Mouse (Mus musculus) forebrain, embryonic 13.5 days (tissue): ENCODE results near the gene Tenm2. TPM values are rescaled to one million over a fixed set of nuclear protein-coding genes. Genes with fewer than 3 reads are reported as not detected.
A peak's percentile ranks its signal among the peaks of the same experiment; 100 is the strongest.

Experiments used
- ATAC-seq: fragments of 200-750 bp; cut with Nextera tagmentation; 2 replicates; pipeline ENCODE4 v1.8.0; 2017
- H3K27ac ChIP-seq: fragments of 300-500 bp; sonication (generic); 2 replicates; pipeline ENCODE4 v1.5.1; 2015; ENCODE audit warnings: inconsistent platforms, mild to moderate bottlenecking, moderate library complexity
- H3K27me3 ChIP-seq: fragments of 300-500 bp; sonication (generic); 2 replicates; pipeline ENCODE4 v1.6.1; 2015; ENCODE audit warnings: mild to moderate bottlenecking, inconsistent platforms
- H3K36me3 ChIP-seq: fragments of 300-500 bp; sonication (generic); 2 replicates; pipeline ENCODE4 v1.6.1; 2015; ENCODE audit warnings: mild to moderate bottlenecking, inconsistent platforms; ENCODE audit not compliant: poor library complexity, severe bottlenecking
- H3K4me1 ChIP-seq: fragments of 300-500 bp; sonication (generic); 2 replicates; pipeline ENCODE4 v1.6.1; 2015; ENCODE audit warnings: inconsistent platforms
- H3K4me2 ChIP-seq: fragments of 300-500 bp; sonication (generic); 2 replicates; pipeline ENCODE4 v1.6.1; 2015; ENCODE audit warnings: inconsistent platforms, mild to moderate bottlenecking, moderate library complexity
- H3K4me3 ChIP-seq: fragments of 300-500 bp; sonication (generic); 2 replicates; pipeline ENCODE4 v1.5.1; 2015; ENCODE audit warnings: mild to moderate bottlenecking, inconsistent platforms
- H3K9ac ChIP-seq: fragments of 300-500 bp; sonication (generic); 2 replicates; pipeline ENCODE4 v1.6.1; 2015; ENCODE audit warnings: mild to moderate bottlenecking, inconsistent platforms
- H3K9me3 ChIP-seq: fragments of 300-500 bp; sonication (generic); replicated peaks from 2 replicates; pipeline ENCODE4 v1.6.1; 2016; ENCODE audit warnings: inconsistent platforms
- WGBS: fragments of 180-500 bp; shearing (Covaris S2); methylation state at CpG from one replicate; pipeline ENCODE4 v1.1.7; 2015; 5-methylcytosine and 5-hydroxymethylcytosine counted together
- polyA plus RNA-seq: library from polyadenylated mRNA; unstranded; fragments of >200 nt; fragmentation: Nextera tagmentation; extraction: Ambion mirVana; gene quantifications from 2 replicates; pipeline ENCODE4 v1.2.1, GENCODE M21; 2015

Tenm2 gene
- polyA plus RNA-seq, 1 experiment from 2014 or later: 18.2 TPM

DNA sequence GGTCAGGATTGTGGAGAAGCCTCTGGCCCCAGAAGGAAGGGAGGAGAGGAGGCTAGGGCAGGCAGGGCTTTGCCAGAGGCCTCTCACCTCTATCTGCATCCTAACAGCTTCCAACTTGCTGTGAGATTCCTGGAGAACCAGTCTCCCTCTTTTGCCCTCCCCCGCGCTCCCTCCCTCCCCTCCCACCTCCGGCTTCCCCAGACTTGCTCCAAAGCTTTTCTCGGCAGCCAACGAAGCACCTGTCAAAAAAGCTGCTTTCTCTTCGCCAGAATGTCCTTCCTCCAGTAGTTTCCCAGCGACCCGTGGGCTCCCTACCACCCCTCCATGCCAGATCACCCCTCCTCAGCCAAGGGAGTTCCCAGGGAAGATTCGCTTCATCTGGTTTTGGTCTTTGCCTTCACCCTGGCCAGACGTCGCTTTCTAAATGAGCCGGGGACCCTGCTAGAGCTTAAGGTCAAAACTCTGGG lies 1256.5 kb downstream of the Tenm2 start:
- 0 out of 2 replicates have a peak, but pooled peaks have one; percentile 5 for ATAC-seq
- Histone ChIP-seq H3K36me3 (no peaks in the 10 kb centered on the region), H3K27me3 (0 out of 2 replicates have a peak, but pooled peaks cover 11% of the 10 kb centered on the region), H3K9ac (peak overlapping the region; percentile 89), H3K4me2 (peak overlapping the region; percentile 82), H3K27ac (no peak overlapping the region; the same call in 1 of the 2 replicates), H3K9me3 (no peaks in the 10 kb centered on the region), H3K4me3 (peak overlapping the region; percentile 81), H3K4me1 (peaks cover 51% of the 10 kb centered on the region)
- under 1% methylated on average over 12 of the region's 12 CpGs for WGBS

GRCm38 (mm10) chr11:35977796-35978195 lies 1258.0 kb downstream of the Tenm2 start:
- no peak for ATAC-seq
- no peaks in the 10 kb centered on the region for H3K36me3 ChIP-seq
- no peak overlapping the region for H3K27ac ChIP-seq
- WGBS: 83% methylated on average over 3 of the region's 3 CpGs
- H3K4me2 ChIP-seq: peak overlapping the region; percentile 82
- 0 out of 2 replicates have a peak, but pooled peaks cover 11% of the 10 kb centered on the region for H3K27me3 ChIP-seq
- H3K9ac ChIP-seq: no peak overlapping the region
- H3K9me3 ChIP-seq: no peaks in the 10 kb centered on the region
- peaks cover 65% of the 10 kb centered on the region for H3K4me1 ChIP-seq
- H3K4me3 ChIP-seq: peak overlapping the region; percentile 81; the same call in 1 of the 2 replicates

GRCm38 (mm10) chr11:35977096-35977495 lies 1258.7 kb downstream of the Tenm2 start:
- H3K4me3 ChIP-seq: peak overlapping the region; percentile 15; the same call in 1 of the 2 replicates
- 38% methylated on average over 6 of the region's 6 CpGs for WGBS
- no peak overlapping the region; the same call in 1 of the 2 replicates for H3K27ac ChIP-seq
- no peaks in the 10 kb centered on the region for H3K36me3 ChIP-seq
- H3K27me3 ChIP-seq: 0 out of 2 replicates have a peak, but pooled peaks cover 11% of the 10 kb centered on the region
- H3K9ac ChIP-seq: peak overlapping the region; percentile 50
- ATAC-seq: no peak
- H3K4me2 ChIP-seq: peak overlapping the region; percentile 82
- H3K9me3 ChIP-seq: no peaks in the 10 kb centered on the region
- H3K4me1 ChIP-seq: peaks cover 72% of the 10 kb centered on the region

- Histone ChIP-seq H3K9me3 (no peaks in the 10 kb centered on the region), H3K36me3 (no peaks in the 10 kb centered on the region), H3K4me2 (peak overlapping the region; percentile 82), H3K27me3 (0 out of 2 replicates have a peak, but pooled peaks cover 5% of the 10 kb centered on the region), H3K4me1 (peaks cover 75% of the 10 kb centered on the region), H3K9ac (no peak overlapping the region), H3K4me3 (no peak overlapping the region), H3K27ac (no peak overlapping the region)
- WGBS: 11% methylated on average over 6 of the region's 6 CpGs
- no peak for ATAC-seq
These were observed 1259.3 kb downstream of the Tenm2 start for GRCm38 (mm10) chr11:35976482-35976881.

GRCm38 (mm10) chr11:35974632-35975450 lies 1260.9 kb downstream of the Tenm2 start:
- no peak for ATAC-seq
- no peaks in the 10 kb centered on the region for H3K9me3 ChIP-seq
- H3K27ac ChIP-seq: no peak overlapping the region
- H3K9ac ChIP-seq: no peak overlapping the region
- 0 out of 2 replicates have a peak, but pooled peaks cover 3% of the 10 kb centered on the region for H3K27me3 ChIP-seq
- H3K36me3 ChIP-seq: no peaks in the 10 kb centered on the region
- H3K4me2 ChIP-seq: no peak overlapping the region
- 85% methylated on average over 6 of the region's 6 CpGs for WGBS
- H3K4me3 ChIP-seq: no peak overlapping the region
- H3K4me1 ChIP-seq: peaks cover 71% of the 10 kb centered on the region

GRCm38 (mm10) chr11:35973135-35973534 lies 1262.6 kb downstream of the Tenm2 start:
- peaks cover under 1% of the 10 kb centered on the region; the same call in 1 of the 2 replicates for H3K36me3 ChIP-seq
- no peaks in the 10 kb centered on the region for H3K9me3 ChIP-seq
- H3K4me2 ChIP-seq: no peak overlapping the region
- H3K27me3 ChIP-seq: no peaks in the 10 kb centered on the region
- peaks cover 54% of the 10 kb centered on the region for H3K4me1 ChIP-seq
- H3K27ac ChIP-seq: no peak overlapping the region
- no peak overlapping the region for H3K9ac ChIP-seq
- no peak for ATAC-seq
- 28% methylated on average over 7 of the region's 7 CpGs for WGBS
- H3K4me3 ChIP-seq: no peak overlapping the region

GRCm38 (mm10) chr11:35972270-35972931 lies 1263.4 kb downstream of the Tenm2 start:
- no peak overlapping the region for H3K4me3 ChIP-seq
- no peak overlapping the region for H3K27ac ChIP-seq
- peaks cover 46% of the 10 kb centered on the region for H3K4me1 ChIP-seq
- 5% methylated on average over 6 of the region's 6 CpGs for WGBS
- no peaks in the 10 kb centered on the region for H3K9me3 ChIP-seq
- H3K36me3 ChIP-seq: peaks cover 3% of the 10 kb centered on the region; the same call in 1 of the 2 replicates
- ATAC-seq: peak; percentile 23; the same call in 1 of the 2 replicates
- H3K4me2 ChIP-seq: peak overlapping the region; percentile 11
- H3K27me3 ChIP-seq: no peaks in the 10 kb centered on the region
- no peak overlapping the region for H3K9ac ChIP-seq

- no peak overlapping the region for H3K4me2 ChIP-seq
- no peaks in the 10 kb centered on the region for H3K9me3 ChIP-seq
- no peaks in the 10 kb centered on the region for H3K27me3 ChIP-seq
- no peak overlapping the region for H3K9ac ChIP-seq
- no peak for ATAC-seq
- peaks cover 3% of the 10 kb centered on the region; the same call in 1 of the 2 replicates for H3K36me3 ChIP-seq
- H3K4me1 ChIP-seq: peaks cover 33% of the 10 kb centered on the region
- no peak overlapping the region for H3K27ac ChIP-seq
- WGBS: 93% methylated on average over 19 of the region's 19 CpGs
- H3K4me3 ChIP-seq: no peak overlapping the region
These were observed 1264.7 kb downstream of the Tenm2 start for GRCm38 (mm10) chr11:35970806-35971705.

DNA sequence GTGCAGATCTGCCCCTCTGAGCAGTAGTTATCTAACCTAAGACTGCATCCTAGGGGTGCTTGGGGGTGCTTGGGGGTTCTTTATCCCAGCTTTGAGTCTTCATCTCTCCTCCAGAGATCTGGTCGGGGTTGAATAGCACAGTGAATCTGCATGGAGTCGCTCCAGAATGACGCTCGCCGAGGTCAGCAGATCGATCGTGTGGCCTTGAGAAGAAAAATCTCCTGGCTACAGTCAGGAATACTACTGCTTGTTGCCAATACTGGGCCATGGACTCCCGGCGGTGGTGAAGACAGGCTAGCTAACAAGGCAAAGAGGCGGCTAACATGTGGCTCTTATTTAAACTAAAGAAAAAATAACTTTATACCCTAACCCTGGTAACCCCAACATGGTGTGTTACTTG lies 1267.5 kb downstream of the Tenm2 start:
- no peak overlapping the region for H3K27ac ChIP-seq
- H3K36me3 ChIP-seq: peaks cover 3% of the 10 kb centered on the region; the same call in 1 of the 2 replicates
- no peak overlapping the region for H3K9ac ChIP-seq
- H3K9me3 ChIP-seq: no peaks in the 10 kb centered on the region
- no peak overlapping the region for H3K4me2 ChIP-seq
- peaks cover 19% of the 10 kb centered on the region for H3K4me1 ChIP-seq
- 97% methylated on average over 10 of the region's 10 CpGs for WGBS
- ATAC-seq: no peak
- H3K4me3 ChIP-seq: no peak overlapping the region
- no peaks in the 10 kb centered on the region for H3K27me3 ChIP-seq

- Histone ChIP-seq H3K27ac (no peak overlapping the region), H3K4me3 (no peak overlapping the region), H3K9ac (no peak overlapping the region), H3K4me1 (0 out of 2 replicates have a peak, but pooled peaks cover 9% of the 10 kb centered on the region), H3K9me3 (no peaks in the 10 kb centered on the region), H3K27me3 (no peaks in the 10 kb centered on the region), H3K36me3 (peaks cover 3% of the 10 kb centered on the region; the same call in 1 of the 2 replicates), H3K4me2 (no peak overlapping the region)
- no peak for ATAC-seq
- 81% methylated on average over 9 of the region's 9 CpGs for WGBS
These were observed 1271.7 kb downstream of the Tenm2 start for GRCm38 (mm10) chr11:35963981-35964549.

GRCm38 (mm10) chr11:35963554-35963953 lies 1272.2 kb downstream of the Tenm2 start:
- no peak overlapping the region for H3K9ac ChIP-seq
- no peak overlapping the region for H3K27ac ChIP-seq
- H3K36me3 ChIP-seq: peaks cover 3% of the 10 kb centered on the region; the same call in 1 of the 2 replicates
- no peaks in the 10 kb centered on the region for H3K9me3 ChIP-seq
- no peak for ATAC-seq
- H3K27me3 ChIP-seq: no peaks in the 10 kb centered on the region
- no peak overlapping the region for H3K4me3 ChIP-seq
- H3K4me1 ChIP-seq: 0 out of 2 replicates have a peak, but pooled peaks cover 9% of the 10 kb centered on the region
- no peak overlapping the region for H3K4me2 ChIP-seq
- WGBS: 58% methylated on average over 2 of the region's 2 CpGs
